Mouse (Mus musculus) embryonic facial prominence, embryonic 15.5 days (tissue): ENCODE measurements around the gene Pga5. TPM values are rescaled to one million over a fixed set of nuclear protein-coding genes. Genes with fewer than 3 reads are reported as not detected.

Source experiments
- ATAC-seq: fragments of 200-750 bp; cut with Nextera tagmentation; 2 replicates; pipeline ENCODE4 v1.8.0; 2017; ENCODE audit warnings: low read depth, moderate TSS enrichment; ENCODE audit not compliant: insufficient number of reproducible peaks, low FRiP score, low TSS enrichment
- H3K27ac ChIP-seq: fragments of 300-500 bp; sonication (generic); replicated peaks from 2 replicates; pipeline ENCODE4 v1.5.1; 2015; ENCODE audit warnings: mild to moderate bottlenecking, inconsistent platforms
- H3K27me3 ChIP-seq: fragments of 300-500 bp; sonication (generic); 2 replicates; pipeline ENCODE4 v1.6.1; 2015; ENCODE audit warnings: inconsistent platforms
- H3K36me3 ChIP-seq: fragments of 300-500 bp; sonication (generic); 2 replicates; pipeline ENCODE4 v1.6.1; 2015; ENCODE audit warnings: mild to moderate bottlenecking, inconsistent platforms
- H3K4me1 ChIP-seq: fragments of 300-500 bp; sonication (generic); 2 replicates; pipeline ENCODE4 v1.6.1; 2015; ENCODE audit warnings: inconsistent platforms
- H3K4me2 ChIP-seq: fragments of 300-500 bp; sonication (generic); replicated peaks from 2 replicates; pipeline ENCODE4 v1.6.1; 2015; ENCODE audit warnings: mild to moderate bottlenecking, inconsistent platforms
- H3K4me3 ChIP-seq: fragments of 300-500 bp; sonication (generic); replicated peaks from 2 replicates; pipeline ENCODE4 v1.5.1; 2015; ENCODE audit warnings: mild to moderate bottlenecking, inconsistent platforms
- H3K9ac ChIP-seq: fragments of 300-500 bp; sonication (generic); 2 replicates; pipeline ENCODE4 v1.6.1; 2015; ENCODE audit warnings: inconsistent platforms
- H3K9me3 ChIP-seq: fragments of 300-500 bp; sonication (generic); replicated peaks from 2 replicates; pipeline ENCODE4 v1.6.1; 2016; ENCODE audit warnings: inconsistent platforms
- WGBS: fragments of 180-500 bp; shearing (Covaris S2); methylation state at CpG from one replicate; pipeline ENCODE4 v1.1.7; 2015; 5-methylcytosine and 5-hydroxymethylcytosine counted together
- polyA plus RNA-seq: library from polyadenylated mRNA; unstranded; fragments of >200 nt; fragmentation: Nextera tagmentation; extraction: Ambion mirVana; gene quantifications from 2 replicates; pipeline ENCODE4 v1.2.1, GENCODE M21; 2015

The Pga5 gene
- polyA plus RNA-seq, 1 experiment from 2014 or later = not detected

DNA sequence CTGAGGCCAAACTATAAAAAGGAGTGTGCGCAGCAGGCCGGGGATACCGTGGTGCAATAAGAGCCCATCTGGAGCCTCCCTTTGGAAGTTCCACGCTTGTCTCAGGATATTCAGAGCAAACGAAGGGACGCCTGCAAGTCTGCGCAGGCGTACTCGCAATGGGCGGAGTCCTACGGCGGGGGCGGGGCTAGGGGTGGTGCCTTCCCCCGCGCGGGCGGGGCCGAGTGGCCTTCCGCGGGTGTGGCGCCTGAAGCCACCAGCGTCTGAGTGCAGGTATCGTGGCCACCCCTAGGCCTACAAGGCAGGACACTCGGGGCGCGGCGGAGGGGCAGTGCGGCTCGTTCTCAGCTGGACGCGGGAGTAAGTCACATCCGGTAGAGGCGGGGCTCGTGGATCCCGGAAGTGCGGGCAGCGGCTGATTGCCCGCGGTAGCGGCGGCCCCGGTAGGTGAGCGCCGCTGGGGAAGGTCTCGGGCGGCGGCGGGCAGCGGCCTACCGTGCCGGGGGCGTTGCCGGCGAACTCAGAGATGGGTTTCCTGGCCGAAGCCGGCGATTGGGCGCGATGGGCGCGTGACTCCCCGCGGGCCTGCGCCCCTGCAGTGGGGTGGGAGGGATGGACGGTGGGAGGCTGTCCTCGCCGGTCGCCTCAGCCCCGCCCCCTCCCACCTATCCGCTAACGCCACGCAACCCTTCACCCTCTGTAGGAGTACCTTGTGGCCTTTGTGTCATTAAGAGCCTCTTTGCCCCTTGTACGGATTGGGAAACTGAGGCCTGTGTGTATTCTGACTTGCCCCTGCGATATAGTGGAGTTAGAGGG lies 10.9 kb upstream of the Pga5 start, which contains the start of gene Vps37c:
Gene Vps37c, plus strand, starts transcription at position 199 of the 816 bp plus-strand sequence.
- peaks cover 37% of the 10 kb centered on the region for H3K4me1 ChIP-seq
- peak within 1 kb of the TSS; percentile 85 for H3K9ac ChIP-seq
- H3K4me3 ChIP-seq = peak within 1 kb of the TSS; percentile 90
- peak within 1 kb of the TSS; percentile 97 for H3K27ac ChIP-seq
- WGBS = under 1% methylated on average over 66 of the region's 74 CpGs
- ATAC-seq = peak; percentile 89
- no peaks in the 10 kb centered on the region for H3K27me3 ChIP-seq
- no peaks in the 10 kb centered on the region for H3K36me3 ChIP-seq
- H3K9me3 ChIP-seq = no peaks in the 10 kb centered on the region
- peak within 1 kb of the TSS; percentile 72 for H3K4me2 ChIP-seq

DNA sequence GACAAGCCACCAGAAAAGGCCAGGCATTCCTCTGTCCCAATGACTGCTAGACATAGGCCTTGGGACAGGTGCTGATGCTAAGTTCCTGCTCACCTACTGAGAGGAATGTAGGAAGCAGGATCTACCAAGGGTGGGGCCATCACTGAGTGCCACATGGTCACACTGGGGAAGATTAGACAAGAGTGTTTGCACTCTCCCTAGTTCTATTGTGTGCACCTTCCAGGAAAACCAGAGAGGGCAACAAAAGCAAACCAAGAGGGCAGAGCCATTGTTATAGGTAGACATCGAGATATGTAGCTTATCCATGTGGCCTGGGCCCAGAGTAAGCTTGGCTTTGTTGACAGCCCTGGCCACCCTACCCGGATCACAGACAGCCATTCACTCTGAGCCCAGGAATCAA lies 7.9 kb upstream of the Pga5 start:
- Histone ChIP-seq H3K27me3 (no peaks in the 10 kb centered on the region; the same call in 1 of the 2 replicates), H3K4me3 (no peak overlapping the region), H3K4me1 (peaks cover 24% of the 10 kb centered on the region), H3K4me2 (no peak overlapping the region), H3K27ac (no peak overlapping the region), H3K9me3 (no peaks in the 10 kb centered on the region), H3K36me3 (no peaks in the 10 kb centered on the region), H3K9ac (no peak overlapping the region)
- no peak for ATAC-seq
- WGBS = 87% methylated on average over 2 of the region's 2 CpGs

DNA sequence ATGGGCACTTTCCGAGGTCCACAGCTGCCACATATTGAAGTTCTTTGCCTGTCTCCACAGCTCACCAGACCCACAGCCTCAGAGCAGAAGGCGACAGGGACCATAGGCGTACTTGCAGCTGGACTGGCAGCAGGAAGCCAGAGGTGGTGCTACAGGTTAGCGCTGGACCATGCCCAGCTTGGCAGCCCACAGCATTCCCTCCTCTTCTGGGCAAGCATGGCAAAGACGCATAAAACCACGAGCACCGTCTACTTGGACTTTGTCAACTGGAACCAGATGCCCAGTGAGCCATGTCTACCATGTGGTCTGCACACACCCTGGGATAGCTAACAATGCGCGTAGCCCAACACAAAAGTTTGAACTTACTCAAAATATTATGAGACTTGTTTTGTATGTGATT lies 7.2 kb upstream of the Pga5 start:
- no peak for ATAC-seq
- peaks cover 19% of the 10 kb centered on the region for H3K4me1 ChIP-seq
- no peak overlapping the region for H3K4me3 ChIP-seq
- H3K9ac ChIP-seq = no peak overlapping the region
- peak overlapping the region; percentile 34; the same call in 1 of the 2 replicates for H3K27ac ChIP-seq
- H3K36me3 ChIP-seq = no peaks in the 10 kb centered on the region
- H3K4me2 ChIP-seq = no peak overlapping the region
- 63% methylated on average over 9 of the region's 9 CpGs for WGBS
- H3K27me3 ChIP-seq = no peaks in the 10 kb centered on the region; the same call in 1 of the 2 replicates
- no peaks in the 10 kb centered on the region for H3K9me3 ChIP-seq

DNA sequence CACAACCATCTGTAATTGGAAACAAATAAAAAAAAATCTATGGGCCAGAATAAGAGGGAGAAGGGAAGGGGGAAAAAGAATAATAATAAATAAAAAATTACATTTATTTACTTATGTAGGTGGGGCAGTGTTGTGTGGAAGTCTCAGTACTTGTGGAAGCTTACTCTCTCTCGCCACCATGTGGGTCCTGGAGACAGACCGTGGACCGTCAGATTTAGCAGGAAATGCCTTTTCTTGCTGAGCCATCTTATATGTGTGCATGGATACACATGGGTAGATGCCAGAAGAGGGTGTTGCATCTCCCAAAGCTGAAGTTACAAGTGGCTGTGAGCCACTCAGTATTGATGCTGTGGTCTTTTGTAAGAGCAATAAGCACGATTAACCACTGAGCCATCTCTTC lies 3.7 kb upstream of the Pga5 start:
- no peak for ATAC-seq
- H3K9me3 ChIP-seq = no peaks in the 10 kb centered on the region
- no peaks in the 10 kb centered on the region; the same call in 1 of the 2 replicates for H3K27me3 ChIP-seq
- no peak overlapping the region for H3K4me2 ChIP-seq
- no peak overlapping the region for H3K9ac ChIP-seq
- peaks cover 6% of the 10 kb centered on the region for H3K4me1 ChIP-seq
- H3K4me3 ChIP-seq = no peak overlapping the region
- H3K36me3 ChIP-seq = no peaks in the 10 kb centered on the region
- H3K27ac ChIP-seq = no peak overlapping the region
- WGBS = 55% methylated on average over 4 of the region's 4 CpGs

DNA sequence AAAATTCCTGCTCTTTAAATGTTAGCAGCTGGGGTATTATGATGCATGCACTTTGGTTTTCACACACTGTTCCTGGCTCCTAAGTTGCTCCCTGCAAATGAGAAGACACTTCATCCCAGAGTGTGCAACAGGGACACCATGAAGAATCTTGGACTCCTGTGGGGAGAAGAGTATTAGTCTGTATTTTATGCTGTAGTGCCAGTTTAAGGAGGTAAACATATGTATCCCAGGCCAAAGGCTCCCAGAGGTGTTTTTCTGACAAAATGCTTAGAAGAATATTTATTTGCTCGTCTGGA lies 849 bp upstream of the Pga5 start:
- ATAC-seq = no peak
- Histone ChIP-seq H3K27ac (peak overlapping the region; percentile 65), H3K36me3 (no peaks in the 10 kb centered on the region), H3K9ac (no peak overlapping the region; the same call in 1 of the 2 replicates), H3K4me2 (no peak overlapping the region), H3K27me3 (no peaks in the 10 kb centered on the region; the same call in 1 of the 2 replicates), H3K9me3 (no peaks in the 10 kb centered on the region), H3K4me1 (peaks cover 6% of the 10 kb centered on the region), H3K4me3 (no peak overlapping the region)
- WGBS = 40% methylated on average over 1 of the region's 1 CpGs

DNA sequence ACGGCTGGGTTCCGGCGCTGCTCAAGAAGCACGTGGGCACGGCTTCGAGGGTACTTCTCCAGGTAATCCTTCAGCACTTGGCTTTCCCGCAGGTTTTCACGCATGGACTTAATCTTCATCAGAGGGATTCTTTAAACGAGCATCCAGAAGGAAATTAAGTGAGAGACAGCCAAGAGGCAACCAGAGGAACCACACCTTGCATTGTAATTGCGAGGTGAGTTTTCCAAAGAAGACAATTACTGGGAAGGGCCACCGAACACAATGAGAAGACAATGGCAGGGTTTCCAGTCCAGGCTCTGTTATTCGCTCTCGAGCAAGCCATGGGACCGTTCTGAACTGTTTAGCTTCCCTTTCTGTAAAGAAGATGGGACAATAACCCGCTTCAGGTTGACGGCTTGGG lies 1.2 kb downstream of the Pga5 start:
- Histone ChIP-seq H3K9me3 (no peaks in the 10 kb centered on the region), H3K4me3 (no peak overlapping the region), H3K27ac (no peak overlapping the region), H3K4me2 (no peak overlapping the region), H3K9ac (no peak overlapping the region), H3K36me3 (no peaks in the 10 kb centered on the region), H3K27me3 (no peaks in the 10 kb centered on the region; the same call in 1 of the 2 replicates), H3K4me1 (peaks cover 6% of the 10 kb centered on the region)
- ATAC-seq = no peak
- 79% methylated on average over 16 of the region's 16 CpGs for WGBS

DNA sequence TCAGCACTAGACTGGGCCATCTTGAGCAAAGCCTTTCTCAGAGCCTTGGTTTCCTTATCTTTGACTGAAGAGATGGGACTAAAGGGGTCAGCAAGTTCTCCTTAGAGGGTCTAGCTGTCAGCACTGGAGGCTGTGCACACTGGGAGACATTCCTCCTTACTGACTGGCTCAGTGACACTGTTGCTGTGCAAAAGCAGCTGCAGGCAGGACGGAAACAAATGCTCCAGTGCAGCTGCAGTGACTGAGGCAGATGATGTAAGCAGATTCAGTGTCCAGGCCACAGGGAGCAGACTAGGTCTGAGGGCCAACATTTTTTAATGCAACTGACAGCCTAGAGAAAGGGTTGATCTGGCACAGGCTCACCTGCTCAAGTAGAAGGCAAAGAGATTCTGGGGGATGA lies 4.6 kb downstream of the Pga5 start:
- Histone ChIP-seq H3K4me1 (no peaks in the 10 kb centered on the region), H3K36me3 (no peaks in the 10 kb centered on the region), H3K4me2 (no peak overlapping the region), H3K4me3 (no peak overlapping the region), H3K27me3 (no peaks in the 10 kb centered on the region), H3K9ac (no peak overlapping the region), H3K27ac (no peak overlapping the region), H3K9me3 (no peaks in the 10 kb centered on the region)
- ATAC-seq = no peak
- 29% methylated on average over 1 of the region's 1 CpGs for WGBS

DNA sequence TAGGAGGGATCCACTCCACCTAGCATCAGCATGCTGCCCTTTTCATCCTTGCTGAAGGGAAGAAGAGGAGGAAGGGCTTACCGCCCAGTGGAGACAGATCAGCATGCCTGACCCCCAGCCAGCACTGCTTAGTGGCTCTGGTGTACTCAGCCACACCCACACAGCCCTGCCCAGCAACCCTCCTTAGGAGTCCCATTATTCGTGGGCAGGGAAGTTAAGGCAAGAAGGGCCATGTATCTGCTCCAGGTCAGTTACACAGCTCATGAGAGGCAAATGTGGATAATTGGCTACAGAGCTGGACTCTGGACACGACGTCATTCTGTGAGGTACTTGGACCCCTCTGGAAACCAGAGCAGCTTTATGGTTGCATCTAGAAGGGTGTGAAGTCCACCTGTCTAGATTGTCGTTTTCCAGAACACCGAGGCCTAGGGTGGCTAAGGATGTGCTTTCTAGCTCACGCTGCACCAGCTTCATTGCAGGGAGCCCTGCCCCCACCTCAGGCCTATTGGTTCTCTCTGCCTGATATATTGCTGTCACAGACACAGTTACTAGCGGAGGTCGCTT lies 5.9 kb downstream of the Pga5 start:
- WGBS = 72% methylated on average over 9 of the region's 9 CpGs
- Histone ChIP-seq H3K9me3 (no peaks in the 10 kb centered on the region), H3K27ac (no peak overlapping the region), H3K9ac (no peak overlapping the region), H3K4me3 (no peak overlapping the region), H3K27me3 (no peaks in the 10 kb centered on the region), H3K4me1 (no peaks in the 10 kb centered on the region), H3K4me2 (no peak overlapping the region), H3K36me3 (no peaks in the 10 kb centered on the region)
- no peak for ATAC-seq

DNA sequence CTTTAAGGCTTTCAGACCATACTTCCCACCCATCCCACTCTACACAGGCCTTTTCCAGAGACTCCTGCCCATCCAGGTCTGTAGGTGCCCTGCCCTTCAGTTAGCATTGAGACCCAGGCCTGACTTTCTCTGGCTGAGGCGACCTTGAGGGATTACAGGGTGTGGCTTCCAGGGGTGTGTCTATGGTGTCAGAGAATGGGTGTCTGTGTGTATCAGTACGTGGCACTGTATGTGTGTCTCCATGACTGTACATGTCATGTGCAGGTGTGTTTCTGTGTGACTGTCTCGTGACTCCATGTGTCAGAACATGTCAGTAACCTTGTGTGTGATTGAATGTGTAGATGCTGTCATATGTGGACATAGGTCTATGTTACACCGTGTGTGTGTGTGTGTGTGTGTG lies 6.6 kb downstream of the Pga5 start:
- Histone ChIP-seq H3K4me1 (no peaks in the 10 kb centered on the region), H3K36me3 (no peaks in the 10 kb centered on the region), H3K4me3 (no peak overlapping the region), H3K27ac (no peak overlapping the region), H3K4me2 (no peak overlapping the region), H3K27me3 (no peaks in the 10 kb centered on the region), H3K9me3 (no peaks in the 10 kb centered on the region), H3K9ac (no peak overlapping the region)
- 71% methylated on average over 4 of the region's 4 CpGs for WGBS
- ATAC-seq = no peak

DNA sequence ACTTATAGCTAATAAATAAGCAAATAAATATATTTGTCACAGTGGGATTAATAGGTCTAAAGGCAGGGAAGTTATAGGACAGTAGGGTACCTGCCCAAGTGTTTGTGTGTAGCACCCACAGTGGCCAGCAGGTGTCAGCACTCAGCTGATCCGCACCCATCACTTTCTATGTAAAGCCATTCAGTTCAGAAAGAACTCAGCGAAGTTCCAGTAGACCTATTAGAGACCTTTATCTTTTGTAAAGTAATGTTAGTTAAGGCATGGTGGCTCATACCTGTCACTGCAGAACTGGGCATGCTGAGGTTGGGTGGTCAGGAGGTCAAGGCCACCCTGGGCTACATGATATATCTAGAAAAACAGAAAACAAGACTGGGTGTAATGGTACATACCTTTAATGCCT lies 12.4 kb downstream of the Pga5 start:
- Histone ChIP-seq H3K9me3 (no peaks in the 10 kb centered on the region), H3K9ac (no peak overlapping the region), H3K27ac (no peak overlapping the region), H3K27me3 (no peaks in the 10 kb centered on the region), H3K4me2 (no peak overlapping the region), H3K36me3 (no peaks in the 10 kb centered on the region), H3K4me3 (no peak overlapping the region), H3K4me1 (no peaks in the 10 kb centered on the region)
- ATAC-seq = no peak
- 10% methylated on average over 2 of the region's 2 CpGs for WGBS

DNA sequence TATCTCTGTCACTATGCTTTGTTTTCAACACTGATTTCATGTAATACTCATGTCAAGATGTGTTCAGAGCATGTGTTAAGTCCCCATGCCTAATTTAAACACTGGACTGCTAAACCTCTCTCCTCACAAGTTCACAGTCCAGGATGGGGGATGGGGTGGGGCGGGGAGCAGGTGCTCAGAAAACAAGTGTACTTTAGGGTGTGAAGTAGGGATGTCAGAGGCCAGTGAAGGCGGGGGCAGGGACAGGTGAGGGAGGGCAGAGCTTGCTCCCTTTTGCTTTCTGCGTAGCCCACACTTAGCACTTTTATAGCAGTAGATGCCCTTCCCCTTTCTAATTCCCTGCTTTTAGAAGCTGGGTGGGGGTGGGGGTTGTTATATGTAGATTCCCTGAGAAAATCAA lies 12.8 kb downstream of the Pga5 start:
- H3K9me3 ChIP-seq = no peaks in the 10 kb centered on the region
- H3K36me3 ChIP-seq = no peaks in the 10 kb centered on the region
- ATAC-seq = no peak

DNA sequence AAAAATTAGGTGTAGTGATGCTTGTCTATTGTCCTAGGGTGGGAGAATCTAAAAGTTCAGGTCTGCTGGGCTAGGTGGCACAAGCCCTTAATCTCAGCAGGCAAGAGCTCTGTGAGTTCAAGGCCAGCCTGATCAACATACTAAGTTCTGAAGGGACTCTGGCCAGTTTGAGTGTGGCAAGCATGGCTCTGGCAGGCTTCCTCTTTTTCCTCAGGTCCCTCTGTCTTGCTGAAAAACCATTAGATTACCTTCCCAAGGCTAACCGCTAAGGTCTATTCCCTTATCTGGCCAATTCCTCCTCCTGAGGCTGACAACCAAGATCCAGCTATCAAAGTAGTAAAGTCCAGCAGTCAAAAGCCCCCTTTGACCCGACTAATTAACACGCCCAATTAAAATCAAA lies 15.2 kb downstream of the Pga5 start:
- ATAC-seq = no peak
- 72% methylated on average over 3 of the region's 3 CpGs for WGBS

More for the DNA sequence above, 12.8 kb downstream of the Pga5 start:
- no peak overlapping the region for H3K27ac ChIP-seq
- no peak overlapping the region for H3K9ac ChIP-seq
- 63% methylated on average over 3 of the region's 3 CpGs for WGBS
- H3K4me1 ChIP-seq = no peaks in the 10 kb centered on the region
- no peak overlapping the region for H3K4me2 ChIP-seq
- no peak overlapping the region for H3K4me3 ChIP-seq
- H3K27me3 ChIP-seq = no peaks in the 10 kb centered on the region

More for the DNA sequence above, 15.2 kb downstream of the Pga5 start:
- Histone ChIP-seq H3K9ac (no peak overlapping the region), H3K9me3 (no peaks in the 10 kb centered on the region), H3K36me3 (no peaks in the 10 kb centered on the region), H3K4me3 (no peak overlapping the region), H3K4me2 (no peak overlapping the region), H3K4me1 (no peaks in the 10 kb centered on the region), H3K27me3 (no peaks in the 10 kb centered on the region), H3K27ac (no peak overlapping the region)
